Mouse (Mus musculus) CH12.LX (cell line): ENCODE results near the gene Phf21a. TPM values are rescaled to one million over a fixed set of nuclear protein-coding genes. Genes with fewer than 3 reads are reported as not detected.

Experiments
- DNase-seq: peaks from one replicate; pipeline ENCODE4 v3.0.0-alpha.2; 2013; ENCODE audit errors: extremely low read depth
- H3K27ac ChIP-seq: 2 replicates; pipeline ENCODE4 v1.5.1; 2012; ENCODE audit warnings: low read depth, mild to moderate bottlenecking, control low read depth, moderate library complexity; ENCODE audit not compliant: insufficient read depth
- H3K27me3 ChIP-seq: replicated peaks from 2 replicates; pipeline ENCODE3; 2012; ENCODE audit warnings: inconsistent platforms
- H3K36me3 ChIP-seq, 2 experiments: replicated peaks in 1 of 2; 2 replicates each; pipeline versions ENCODE3 to v1.6.1; 2012; ENCODE audit warnings: inconsistent platforms in 1 of 2, low read length in 1 of 2, mild to moderate bottlenecking in 1 of 2, mixed read lengths in 1 of 2, moderate library complexity in 1 of 2; ENCODE audit not compliant: control insufficient read depth in 1 of 2, insufficient read depth in 1 of 2
- H3K4me1 ChIP-seq, 2 experiments: 2 replicates each; pipeline ENCODE4 v1.6.1; 2012; ENCODE audit warnings: inconsistent platforms in 1 of 2, moderate library complexity in 1 of 2; ENCODE audit not compliant: insufficient read depth in 2 of 2, control insufficient read depth in 1 of 2
- H3K4me2 ChIP-seq: 2 replicates; pipeline ENCODE4 v1.6.1; 2012; ENCODE audit warnings: low read depth, mild to moderate bottlenecking, control low read depth; ENCODE audit not compliant: poor library complexity, insufficient read depth, severe bottlenecking
- H3K4me3 ChIP-seq, 3 experiments: fragments of 150-350 bp in 1 of 3; sonication (generic) in 1 of 3; replicated peaks in 1 of 3; 2 replicates each; pipeline versions ENCODE3 to v1.5.1; 2011 to 2012; ENCODE audit warnings: low read depth in 2 of 3, low read length in 2 of 3, mild to moderate bottlenecking in 2 of 3, moderate library complexity in 2 of 3, control low read depth in 1 of 3, improper control_type of control experiment in 1 of 3, inconsistent platforms in 1 of 3, mixed read lengths in 1 of 3; ENCODE audit not compliant: poor library complexity in 1 of 3
- H3K79me2 ChIP-seq: replicated peaks from 2 replicates; pipeline ENCODE4 v1.6.1; 2012; ENCODE audit warnings: mild to moderate bottlenecking, moderate library complexity; ENCODE audit not compliant: control insufficient read depth, poor library complexity, insufficient read depth, severe bottlenecking; ENCODE audit errors: extremely low read depth
- H3K9ac ChIP-seq: 2 replicates; pipeline ENCODE4 v1.6.1; 2012; ENCODE audit warnings: low read depth, mild to moderate bottlenecking, control low read depth, moderate library complexity; ENCODE audit not compliant: insufficient read depth
- H3K9me3 ChIP-seq: replicated peaks from 2 replicates; pipeline ENCODE3; 2012; ENCODE audit warnings: low read length, inconsistent platforms, mixed read lengths
- BHLHE40 ChIP-seq: IDR thresholded peaks from 2 replicates; pipeline ENCODE4 v1.6.1; 2011; ENCODE audit warnings: mild to moderate bottlenecking, low read depth, low read length, improper control_type of control experiment
- ELF1 ChIP-seq: IDR thresholded peaks from 2 replicates; pipeline ENCODE4 v1.6.1; 2014; ENCODE audit warnings: low read depth, mild to moderate bottlenecking, inconsistent platforms, low read length, improper control_type of control experiment
- JUN ChIP-seq: IDR thresholded peaks from 2 replicates; pipeline ENCODE4 v1.6.1; 2011; ENCODE audit warnings: low read depth, mild to moderate bottlenecking, low read length, improper control_type of control experiment, moderate library complexity; ENCODE audit not compliant: insufficient read depth
- JUND ChIP-seq: conservative IDR thresholded peaks from 2 replicates; pipeline ENCODE4 v1.6.1; 2011; ENCODE audit warnings: low read depth, low read length, improper control_type of control experiment
- KAT2A ChIP-seq: IDR thresholded peaks from 2 replicates; pipeline ENCODE4 v1.6.1; 2012; ENCODE audit warnings: low read length, improper control_type of control experiment, inconsistent platforms; ENCODE audit not compliant: insufficient replicate concordance
- MEF2A ChIP-seq: IDR thresholded peaks from 2 replicates; pipeline ENCODE4 v1.6.1; 2014; ENCODE audit warnings: low read depth, mild to moderate bottlenecking, inconsistent platforms, low read length, improper control_type of control experiment, borderline replicate concordance
- RCOR1 ChIP-seq: conservative IDR thresholded peaks from 2 replicates; pipeline ENCODE4 v1.6.1; 2012; ENCODE audit warnings: low read depth, mild to moderate bottlenecking, inconsistent platforms, low read length, improper control_type of control experiment
- SMC3 ChIP-seq: IDR thresholded peaks from 2 replicates; pipeline ENCODE4 v1.6.1; 2011; ENCODE audit warnings: low read depth, low read length, improper control_type of control experiment
- ZC3H11A ChIP-seq: IDR thresholded peaks from 2 replicates; pipeline ENCODE4 v1.6.1; 2012; ENCODE audit warnings: low read depth, mild to moderate bottlenecking, inconsistent platforms, low read length, improper control_type of control experiment
- dilution Hi-C: fragments of 300-500 bp; cut with MboI; formaldehyde crosslinking; loops from 2 replicates; pipeline ENCODE4 v1.14.3; 2020; ENCODE audit warnings: low sequenced_read_pairs; ENCODE audit not compliant: extremely low pct_unique_long_range_greater_than_20kb, extremely low pct_ligation_motif_present
- in situ Hi-C: fragments of 300-500 bp; cut with MboI; formaldehyde crosslinking; loops from 3 replicates; pipeline ENCODE4 v1.14.3; 2019; ENCODE audit warnings: low sequenced_read_pairs, low pct_ligation_motif_present, low pct_unique_long_range_greater_than_20kb, mixed read lengths
- polyA plus RNA-seq: library from polyadenylated mRNA; unstranded; fragments of >175 nt; gene quantifications from 2 replicates; pipeline ENCODE4 v1.2.1, GENCODE M21; 2012; ENCODE audit warnings: low read depth; ENCODE audit not compliant: insufficient read length
- total RNA-seq, 2 experiments: library from RNA; depleted of rRNA; stranded (reverse); fragments of 300-350 nt in 1 of 2; fragments of >200 nt in 1 of 2; gene quantifications; 2 replicates each; pipeline ENCODE4 v1.2.3; 2012 to 2014

The Phf21a gene
- total and polyA plus RNA-seq, 3 experiments, result 10.2 to 24.5 (median 12.0) TPM

GRCm38 (mm10) chr2:92381901-92382588 lies 289.1 kb downstream of the Phf21a start, which contains the start of gene 1700029I15Rik:
1700029I15Rik (plus strand) TSS chr2:92382538.
- dilution Hi-C loops, result no loop called here
- peaks cover 18 to 44% of the 10 kb centered on the region in 2 experiments for H3K4me1 ChIP-seq
- H3K9ac ChIP-seq, result no peak within 1 kb of the TSS
- H3K4me2 ChIP-seq, result no peak within 1 kb of the TSS
- in situ Hi-C loops, result no loop called here
- H3K27ac ChIP-seq, result no peak within 1 kb of the TSS
- H3K36me3 ChIP-seq, result peaks cover 73 to 95% of the 10 kb centered on the region in 2 experiments
- no peak within 1 kb of the TSS for H3K4me3 ChIP-seq
- H3K79me2 ChIP-seq, result no peaks in the 10 kb centered on the region
- no peak for TF ChIP-seq ELF1
- TF ChIP-seq JUN, result no peak
- TF ChIP-seq BHLHE40, result no peak
- no peak for TF ChIP-seq ZC3H11A
- TF ChIP-seq, all 38 proteins: peak for 0
- DNase-seq, result no peak
- H3K9me3 ChIP-seq, result no peaks in the 10 kb centered on the region
- no peaks in the 10 kb centered on the region for H3K27me3 ChIP-seq

GRCm38 (mm10) chr2:92382759-92383158 lies 289.8 kb downstream of the Phf21a start:
- no peak overlapping the region for H3K4me3 ChIP-seq
- H3K36me3 ChIP-seq, result peaks cover 70 to 95% of the 10 kb centered on the region in 2 experiments
- in situ Hi-C loops, result no loop called here
- no peak for TF ChIP-seq RCOR1
- TF ChIP-seq JUND, result no peak
- TF ChIP-seq ELF1, result no peak
- TF ChIP-seq MEF2A, result no peak
- no peak overlapping the region for H3K9ac ChIP-seq
- H3K4me2 ChIP-seq, result no peak overlapping the region
- dilution Hi-C loops, result no loop called here
- no peaks in the 10 kb centered on the region for H3K79me2 ChIP-seq
- peaks cover 18 to 41% of the 10 kb centered on the region in 2 experiments for H3K4me1 ChIP-seq
- no peak for DNase-seq
- H3K27me3 ChIP-seq, result no peaks in the 10 kb centered on the region
- no peak overlapping the region for H3K27ac ChIP-seq
- H3K9me3 ChIP-seq, result no peaks in the 10 kb centered on the region

GRCm38 (mm10) chr2:92384101-92384500 lies 291.2 kb downstream of the Phf21a start:
- no peaks in the 10 kb centered on the region for H3K9me3 ChIP-seq
- H3K27me3 ChIP-seq, result no peaks in the 10 kb centered on the region
- no peak for DNase-seq
- no peak overlapping the region for H3K9ac ChIP-seq
- H3K27ac ChIP-seq, result no peak overlapping the region
- H3K36me3 ChIP-seq, result peaks cover 57 to 95% of the 10 kb centered on the region in 2 experiments
- no peaks in the 10 kb centered on the region for H3K79me2 ChIP-seq
- no peak overlapping the region for H3K4me2 ChIP-seq
- no peak for TF ChIP-seq SMC3
- TF ChIP-seq KAT2A, result no peak
- dilution Hi-C loops (no loop called here), in situ Hi-C loops (no loop called here)
- H3K4me1 ChIP-seq, result peaks cover 11 to 39% of the 10 kb centered on the region in 2 experiments
- H3K4me3 ChIP-seq, result no peak overlapping the region
